Mouse (Mus musculus): Measurements from ENCODE around the gene Rabgap1l. TPM values are rescaled to one million over a fixed set of nuclear protein-coding genes. Genes with fewer than 3 reads are reported as not detected.

Gene Rabgap1l
- total and polyA plus RNA-seq, 3 experiments = 1.8 to 29.5 (median 24.2) TPM

GRCm38 (mm10) chr1:160594576-160594975 lies 198.4 kb downstream of the Rabgap1l start:
- DNase-seq = no peak

- DNase-seq = no peak
Observed at GRCm38 (mm10) chr1:160594066-160594465, 198.9 kb downstream of the Rabgap1l start.

GRCm38 (mm10) chr1:160588911-160589590 lies 204.0 kb downstream of the Rabgap1l start:
- DNase-seq = no peak

- no peak for DNase-seq
Observed at GRCm38 (mm10) chr1:160579309-160580233, 213.4 kb downstream of the Rabgap1l start.

GRCm38 (mm10) chr1:160576124-160576523 lies 216.9 kb downstream of the Rabgap1l start:
- no peak for DNase-seq

GRCm38 (mm10) chr1:160574039-160574438 lies 219.0 kb downstream of the Rabgap1l start:
- DNase-seq = no peak

- no peak for DNase-seq
Observed at GRCm38 (mm10) chr1:160566458-160566857, 226.6 kb downstream of the Rabgap1l start.

- no peak for DNase-seq
Observed at GRCm38 (mm10) chr1:160561381-160561780, 231.6 kb downstream of the Rabgap1l start.

GRCm38 (mm10) chr1:160550636-160551035 lies 242.4 kb downstream of the Rabgap1l start:
- DNase-seq = peak; percentile 2

- DNase-seq = no peak
Observed at GRCm38 (mm10) chr1:160547934-160548876, 244.8 kb downstream of the Rabgap1l start.

- DNase-seq = no peak
Observed at GRCm38 (mm10) chr1:160535649-160536048, 257.4 kb downstream of the Rabgap1l start.

- no peak for DNase-seq
Observed at GRCm38 (mm10) chr1:160534571-160535335, 258.3 kb downstream of the Rabgap1l start.

GRCm38 (mm10) chr1:160533209-160533820 lies 259.7 kb downstream of the Rabgap1l start:
- DNase-seq = no peak

GRCm38 (mm10) chr1:160531402-160531801 lies 261.6 kb downstream of the Rabgap1l start:
- peak; percentile 88 for DNase-seq

- no peak for DNase-seq
Observed at GRCm38 (mm10) chr1:160521918-160522317, 271.1 kb downstream of the Rabgap1l start.

- DNase-seq = no peak
Observed at GRCm38 (mm10) chr1:160520665-160521064, 272.3 kb downstream of the Rabgap1l start.

- no peak for DNase-seq
Observed at GRCm38 (mm10) chr1:160519896-160520465, 273.0 kb downstream of the Rabgap1l start.

- no peak for DNase-seq
Observed at GRCm38 (mm10) chr1:160518552-160518951, 274.5 kb downstream of the Rabgap1l start.

GRCm38 (mm10) chr1:160507766-160508165 lies 285.2 kb downstream of the Rabgap1l start:
- DNase-seq = no peak

- no peak for DNase-seq
Observed at GRCm38 (mm10) chr1:160496906-160497577, 296.0 kb downstream of the Rabgap1l start.
